Mouse (Mus musculus): Measurements from ENCODE around the gene Chrna10. TPM values are rescaled to one million over a fixed set of nuclear protein-coding genes. Genes with fewer than 3 reads are reported as not detected.
A peak's percentile ranks its signal among the peaks of the same experiment; 100 is the strongest.

Gene Chrna10
- polyA plus RNA-seq (2014; fragmentation: Nextera tagmentation; extraction: Ambion mirVana), result 0.27 TPM in 1 of 2 replicates, not detected in the other

DNA sequence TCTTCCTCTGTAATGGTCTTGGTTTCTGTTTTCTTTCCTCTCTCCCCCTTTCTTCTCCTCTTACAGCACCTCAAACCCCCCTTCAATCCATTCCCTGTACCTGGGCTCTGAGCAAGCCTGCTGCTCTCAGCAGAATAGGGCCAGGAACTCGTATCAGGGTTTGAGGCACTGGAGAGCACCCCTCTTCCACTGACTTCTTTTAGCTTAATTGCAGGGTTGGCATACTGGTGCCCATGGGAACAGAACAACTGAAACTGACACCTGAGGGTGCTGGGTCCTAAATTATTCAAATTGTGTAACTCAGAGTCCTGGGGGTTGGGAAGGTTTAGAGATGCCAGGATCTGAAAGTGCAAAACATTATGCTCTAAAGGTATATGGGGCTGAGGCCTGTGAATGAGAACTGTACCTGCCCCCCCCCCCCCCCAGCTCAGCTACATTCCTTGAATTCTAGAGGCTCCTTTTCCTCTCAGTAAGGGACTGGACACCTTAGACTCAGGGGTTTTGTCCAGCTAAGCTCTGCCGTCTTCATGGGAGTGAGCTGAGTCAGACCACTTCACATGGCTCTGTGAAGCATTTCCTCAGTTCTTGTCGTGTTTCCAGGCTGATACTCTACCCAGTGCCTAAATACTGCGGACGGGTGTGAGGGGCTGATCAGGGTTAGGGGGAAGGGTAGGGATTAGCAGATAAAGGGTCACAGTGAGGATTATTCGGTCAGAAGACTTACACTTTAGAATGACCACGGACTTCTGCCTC, at the start of gene Chrna10:
TSS of gene Chrna10 (minus strand) at position 250 of the 753 bp plus-strand sequence.
- no peaks in the 10 kb centered on the region for H3K9me3 ChIP-seq (ENCODE audit: control insufficient read depth, low read length)
- no peaks in the 10 kb centered on the region for H3K4me1 ChIP-seq (replicated peaks; ENCODE audit: control insufficient read depth, insufficient read depth, low read length)
- no peak within 1 kb of the TSS for H3K4me2 ChIP-seq (replicated peaks)
- no peak for DNase-seq (ENCODE audit: low spot score)
- peaks cover 37% of the 10 kb centered on the region for H3K36me3 ChIP-seq (replicated peaks; ENCODE audit: control insufficient read depth, insufficient read depth)
- no peaks in the 10 kb centered on the region for H3K27me3 ChIP-seq (ENCODE audit: control insufficient read depth, insufficient read depth, low read length)
- WGBS, result 56% methylated on average over 7 of the region's 7 CpGs
- peak; percentile 27; the same call in 1 of the 2 replicates for ATAC-seq (ENCODE audit: low FRiP score)
- H3K9ac ChIP-seq, result no peak within 1 kb of the TSS
- H3K27ac ChIP-seq, result no peak within 1 kb of the TSS
- H3K4me3 ChIP-seq (replicated peaks; ENCODE audit: low read length), result no peak within 1 kb of the TSS

DNA sequence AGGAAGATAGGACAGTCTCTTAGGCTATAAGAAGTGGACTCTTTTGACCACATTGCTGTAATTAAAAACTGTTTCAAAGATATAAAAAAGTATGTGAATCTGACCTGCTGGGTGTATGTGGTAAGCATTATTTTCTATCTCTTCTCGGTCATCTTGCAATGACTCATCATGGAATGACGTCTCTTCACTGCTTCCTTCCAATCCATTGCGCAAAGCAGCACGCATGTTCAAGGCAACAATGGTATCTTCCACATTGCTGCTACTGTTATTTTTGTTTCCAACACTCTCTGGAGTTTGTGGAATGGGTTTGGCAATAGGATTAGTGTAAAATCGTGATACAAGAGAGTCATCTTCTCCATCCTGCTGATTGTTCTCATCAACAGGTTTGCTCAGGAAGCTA, 37.1 kb upstream of the Chrna10 start:
- Histone ChIP-seq H3K4me1 (replicated peaks; ENCODE audit: control insufficient read depth, insufficient read depth, low read length) (no peaks in the 10 kb centered on the region), H3K27me3 (ENCODE audit: control insufficient read depth, insufficient read depth, low read length) (no peaks in the 10 kb centered on the region), H3K9me3 (ENCODE audit: control insufficient read depth, low read length) (no peaks in the 10 kb centered on the region), H3K9ac (no peak overlapping the region), H3K4me3 (replicated peaks; ENCODE audit: low read length) (no peak overlapping the region), H3K27ac (no peak overlapping the region), H3K36me3 (replicated peaks; ENCODE audit: control insufficient read depth, insufficient read depth) (peaks cover 87% of the 10 kb centered on the region), H3K4me2 (replicated peaks) (no peak overlapping the region)
- 98% methylated on average over 5 of the region's 5 CpGs for WGBS
- DNase-seq (ENCODE audit: low spot score) (no peak), ATAC-seq (ENCODE audit: low FRiP score) (no peak)

DNA sequence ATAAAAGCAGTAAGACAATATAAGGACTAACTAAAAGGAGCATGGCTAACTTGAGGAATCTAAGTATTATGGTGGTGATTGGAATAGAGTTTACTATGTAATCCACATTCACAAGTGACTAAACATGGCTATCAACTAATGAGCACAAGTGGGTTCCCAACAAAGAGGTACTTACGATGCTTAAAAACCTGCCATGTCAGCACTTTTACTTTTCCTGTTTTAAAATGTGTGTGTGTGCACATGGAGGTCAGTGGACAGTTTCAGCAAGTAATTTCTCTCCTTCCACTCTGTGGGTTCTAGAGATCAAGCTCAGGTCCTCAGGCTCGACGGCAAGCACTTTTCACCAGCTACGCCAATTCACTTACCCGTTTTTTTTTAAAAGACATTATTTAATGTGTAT, 21.3 kb upstream of the Chrna10 start:
- no peaks in the 10 kb centered on the region for H3K9me3 ChIP-seq (ENCODE audit: control insufficient read depth, low read length)
- no peak overlapping the region for H3K27ac ChIP-seq
- DNase-seq (ENCODE audit: low spot score), result no peak
- no peak for ATAC-seq (ENCODE audit: low FRiP score)
- 98% methylated on average over 5 of the region's 5 CpGs for WGBS
- H3K4me3 ChIP-seq (replicated peaks; ENCODE audit: low read length), result no peak overlapping the region
- peaks cover 87% of the 10 kb centered on the region for H3K36me3 ChIP-seq (replicated peaks; ENCODE audit: control insufficient read depth, insufficient read depth)
- H3K4me2 ChIP-seq (replicated peaks), result no peak overlapping the region
- no peaks in the 10 kb centered on the region for H3K27me3 ChIP-seq (ENCODE audit: control insufficient read depth, insufficient read depth, low read length)
- H3K4me1 ChIP-seq (replicated peaks; ENCODE audit: control insufficient read depth, insufficient read depth, low read length), result no peaks in the 10 kb centered on the region
- H3K9ac ChIP-seq, result no peak overlapping the region

DNA sequence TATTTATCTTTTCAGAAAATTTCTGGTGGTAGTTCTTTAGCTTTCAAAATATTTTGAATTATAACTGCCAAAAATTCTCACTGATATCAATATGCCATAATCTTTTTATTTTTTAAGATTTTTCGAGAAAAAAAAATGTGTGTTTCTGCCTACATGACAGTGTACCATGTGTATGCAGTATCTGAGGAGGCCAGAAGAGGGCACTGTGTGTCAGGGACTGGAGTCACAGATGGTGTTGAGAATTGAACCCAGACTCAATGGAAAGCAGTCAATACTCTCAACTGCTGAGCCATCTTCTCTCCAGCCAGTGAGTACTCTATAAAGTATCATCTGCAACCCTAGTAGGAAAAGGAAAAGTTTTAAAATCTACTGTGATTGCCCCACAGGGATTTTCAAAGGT, 20.8 kb upstream of the Chrna10 start:
- no peak overlapping the region for H3K9ac ChIP-seq
- peaks cover 89% of the 10 kb centered on the region for H3K36me3 ChIP-seq (replicated peaks; ENCODE audit: control insufficient read depth, insufficient read depth)
- no peak overlapping the region for H3K27ac ChIP-seq
- H3K27me3 ChIP-seq (ENCODE audit: control insufficient read depth, insufficient read depth, low read length), result no peaks in the 10 kb centered on the region
- 91% methylated on average over 1 of the region's 1 CpGs for WGBS
- no peak for ATAC-seq (ENCODE audit: low FRiP score)
- H3K9me3 ChIP-seq (ENCODE audit: control insufficient read depth, low read length), result no peaks in the 10 kb centered on the region
- DNase-seq (ENCODE audit: low spot score), result no peak
- H3K4me2 ChIP-seq (replicated peaks), result no peak overlapping the region
- H3K4me3 ChIP-seq (replicated peaks; ENCODE audit: low read length), result no peak overlapping the region
- no peaks in the 10 kb centered on the region for H3K4me1 ChIP-seq (replicated peaks; ENCODE audit: control insufficient read depth, insufficient read depth, low read length)

DNA sequence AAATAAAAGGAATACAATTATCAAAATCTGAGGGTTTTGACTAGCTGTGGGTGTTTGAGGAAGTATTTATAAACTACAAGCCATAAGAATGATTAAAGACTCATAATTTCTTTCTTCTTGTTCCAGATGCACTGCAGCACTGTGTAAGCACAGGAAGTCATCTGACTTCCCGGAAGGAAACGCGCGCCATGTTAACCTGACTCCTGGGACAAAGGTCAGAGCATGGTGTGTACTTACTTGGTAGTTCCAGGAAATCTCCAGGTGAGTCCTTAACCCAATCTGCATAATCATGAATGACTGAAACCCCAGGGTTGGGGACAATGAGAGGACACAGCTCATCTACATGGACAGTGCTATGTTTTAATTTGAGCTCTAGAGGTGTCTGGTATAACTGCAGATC, 15.8 kb upstream of the Chrna10 start:
- H3K36me3 ChIP-seq (replicated peaks; ENCODE audit: control insufficient read depth, insufficient read depth), result peaks cover 92% of the 10 kb centered on the region
- WGBS, result 95% methylated on average over 4 of the region's 4 CpGs
- H3K4me1 ChIP-seq (replicated peaks; ENCODE audit: control insufficient read depth, insufficient read depth, low read length), result no peaks in the 10 kb centered on the region
- H3K27me3 ChIP-seq (ENCODE audit: control insufficient read depth, insufficient read depth, low read length), result no peaks in the 10 kb centered on the region
- no peaks in the 10 kb centered on the region for H3K9me3 ChIP-seq (ENCODE audit: control insufficient read depth, low read length)
- H3K27ac ChIP-seq, result no peak overlapping the region
- ATAC-seq (ENCODE audit: low FRiP score) (no peak), DNase-seq (ENCODE audit: low spot score) (no peak)
- no peak overlapping the region for H3K9ac ChIP-seq
- H3K4me2 ChIP-seq (replicated peaks), result no peak overlapping the region
- H3K4me3 ChIP-seq (replicated peaks; ENCODE audit: low read length), result no peak overlapping the region

DNA sequence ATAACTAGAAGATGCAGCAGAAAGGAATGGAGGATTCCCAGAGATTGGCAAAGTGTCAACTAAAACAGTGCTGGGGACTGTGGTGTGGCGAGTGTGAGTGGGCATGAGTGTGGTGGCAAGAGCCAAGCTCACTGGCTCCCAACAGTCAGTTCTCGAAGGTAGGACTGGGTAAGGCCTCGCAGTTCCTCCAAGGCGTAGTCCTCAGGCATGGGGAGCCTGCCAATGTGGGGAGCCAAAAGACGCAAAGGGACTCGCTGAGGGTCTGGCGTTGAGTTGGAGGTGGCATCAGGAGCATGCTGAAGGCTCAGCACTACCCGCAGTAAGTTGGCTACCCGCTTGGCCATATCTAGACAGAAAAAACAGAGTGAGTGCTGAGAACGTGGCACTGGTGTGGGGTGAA, 3.7 kb upstream of the Chrna10 start:
- 98% methylated on average over 10 of the region's 10 CpGs for WGBS
- no peak for ATAC-seq (ENCODE audit: low FRiP score)
- H3K4me2 ChIP-seq (replicated peaks), result no peak overlapping the region
- no peak for DNase-seq (ENCODE audit: low spot score)
- peaks cover 72% of the 10 kb centered on the region for H3K36me3 ChIP-seq (replicated peaks; ENCODE audit: control insufficient read depth, insufficient read depth)
- H3K4me3 ChIP-seq (replicated peaks; ENCODE audit: low read length), result no peak overlapping the region
- no peaks in the 10 kb centered on the region for H3K4me1 ChIP-seq (replicated peaks; ENCODE audit: control insufficient read depth, insufficient read depth, low read length)
- no peaks in the 10 kb centered on the region for H3K27me3 ChIP-seq (ENCODE audit: control insufficient read depth, insufficient read depth, low read length)
- H3K9ac ChIP-seq, result no peak overlapping the region
- no peak overlapping the region for H3K27ac ChIP-seq
- no peaks in the 10 kb centered on the region for H3K9me3 ChIP-seq (ENCODE audit: control insufficient read depth, low read length)

DNA sequence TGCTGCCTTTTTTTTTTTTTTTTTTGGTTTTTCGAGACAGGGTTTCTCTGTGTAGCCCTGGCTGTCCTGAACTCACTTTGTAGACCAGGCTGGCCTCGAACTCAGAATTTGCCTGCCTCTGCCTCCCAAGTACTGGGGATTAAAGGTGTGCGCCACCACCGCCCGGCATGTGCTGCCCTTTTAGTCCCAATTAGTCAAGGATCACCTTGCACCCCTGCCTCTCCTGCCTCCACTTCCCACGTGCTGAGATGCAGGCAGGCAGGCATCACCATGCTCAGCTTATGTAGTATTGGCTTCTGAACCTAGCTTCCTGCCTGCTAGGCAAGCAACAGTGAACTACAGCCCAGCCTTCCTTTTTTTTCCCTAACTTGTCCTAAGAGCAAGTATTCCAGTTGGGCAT, 754 bp upstream of the Chrna10 start:
- Histone ChIP-seq H3K4me2 (replicated peaks) (no peak overlapping the region), H3K27ac (no peak overlapping the region), H3K4me1 (replicated peaks; ENCODE audit: control insufficient read depth, insufficient read depth, low read length) (no peaks in the 10 kb centered on the region), H3K36me3 (replicated peaks; ENCODE audit: control insufficient read depth, insufficient read depth) (peaks cover 43% of the 10 kb centered on the region), H3K27me3 (ENCODE audit: control insufficient read depth, insufficient read depth, low read length) (no peaks in the 10 kb centered on the region), H3K9ac (no peak overlapping the region), H3K4me3 (replicated peaks; ENCODE audit: low read length) (no peak overlapping the region), H3K9me3 (ENCODE audit: control insufficient read depth, low read length) (no peaks in the 10 kb centered on the region)
- WGBS, result 70% methylated on average over 6 of the region's 6 CpGs
- no peak for DNase-seq (ENCODE audit: low spot score)
- ATAC-seq (ENCODE audit: low FRiP score), result no peak

DNA sequence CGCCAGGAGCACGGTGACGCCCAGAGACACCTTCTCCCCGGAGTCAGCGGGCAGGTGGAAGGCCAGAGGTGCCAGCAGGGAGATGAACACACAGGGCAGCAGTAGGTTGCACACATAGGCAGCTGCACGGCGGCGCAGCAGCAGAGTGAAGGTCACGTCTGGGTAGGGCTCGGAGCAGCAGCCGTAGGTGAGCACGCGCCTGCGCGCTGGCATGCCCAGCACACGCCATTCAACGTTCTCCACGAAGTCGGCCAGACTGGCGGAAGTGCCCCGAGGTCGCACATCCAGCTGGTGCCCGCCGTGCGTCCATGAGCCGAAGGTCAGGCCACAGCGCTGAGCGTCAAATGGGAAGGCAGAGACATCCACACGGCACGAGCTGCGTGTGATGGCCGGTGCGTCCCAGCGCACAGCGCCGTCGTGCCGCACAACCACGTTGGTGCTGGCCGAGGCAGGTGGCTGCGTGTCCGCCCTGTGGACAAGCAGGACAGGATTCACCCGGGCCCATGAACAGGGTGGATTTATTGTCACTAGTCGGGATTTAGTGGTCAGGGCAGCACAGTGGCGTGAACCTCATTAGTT, 3.4 kb downstream of the Chrna10 start:
- no peaks in the 10 kb centered on the region for H3K9me3 ChIP-seq (ENCODE audit: control insufficient read depth, low read length)
- WGBS, result 78% methylated on average over 45 of the region's 45 CpGs
- H3K36me3 ChIP-seq (replicated peaks; ENCODE audit: control insufficient read depth, insufficient read depth), result peaks cover 2% of the 10 kb centered on the region; the same call in 1 of the 2 replicates
- no peak overlapping the region for H3K4me2 ChIP-seq (replicated peaks)
- H3K9ac ChIP-seq, result no peak overlapping the region
- H3K27me3 ChIP-seq (ENCODE audit: control insufficient read depth, insufficient read depth, low read length), result no peaks in the 10 kb centered on the region
- H3K4me3 ChIP-seq (replicated peaks; ENCODE audit: low read length), result no peak overlapping the region
- H3K4me1 ChIP-seq (replicated peaks; ENCODE audit: control insufficient read depth, insufficient read depth, low read length), result no peaks in the 10 kb centered on the region
- DNase-seq (ENCODE audit: low spot score) (no peak), ATAC-seq (ENCODE audit: low FRiP score) (no peak)
- H3K27ac ChIP-seq, result no peak overlapping the region

DNA sequence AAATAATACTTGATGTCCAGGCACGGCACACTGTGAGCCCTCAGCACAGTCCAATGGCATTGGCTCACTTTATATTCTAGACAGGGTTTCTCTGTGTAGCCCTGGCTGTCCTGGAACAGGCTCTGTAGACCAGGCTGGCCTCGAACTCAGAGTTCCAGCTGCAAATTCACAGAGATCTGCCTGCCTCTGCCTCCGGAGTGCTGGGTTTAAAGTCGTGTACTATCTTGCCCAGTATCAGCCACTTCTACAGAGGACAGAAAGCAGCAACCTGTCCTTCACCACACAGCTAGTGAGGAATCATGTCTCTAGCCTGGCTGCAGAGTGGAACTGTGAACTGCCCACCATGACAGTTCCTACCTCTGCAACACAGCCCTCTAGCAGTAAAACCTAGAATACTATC, 6.9 kb downstream of the Chrna10 start:
- no peak overlapping the region for H3K4me2 ChIP-seq (replicated peaks)
- H3K9me3 ChIP-seq (ENCODE audit: control insufficient read depth, low read length), result no peaks in the 10 kb centered on the region
- no peak overlapping the region for H3K9ac ChIP-seq
- no peaks in the 10 kb centered on the region for H3K27me3 ChIP-seq (ENCODE audit: control insufficient read depth, insufficient read depth, low read length)
- H3K27ac ChIP-seq, result no peak overlapping the region
- ATAC-seq (ENCODE audit: low FRiP score) (no peak), DNase-seq (ENCODE audit: low spot score) (no peak)
- 86% methylated on average over 4 of the region's 4 CpGs for WGBS
- no peak overlapping the region for H3K4me3 ChIP-seq (replicated peaks; ENCODE audit: low read length)
- H3K36me3 ChIP-seq (replicated peaks; ENCODE audit: control insufficient read depth, insufficient read depth), result no peaks in the 10 kb centered on the region
- H3K4me1 ChIP-seq (replicated peaks; ENCODE audit: control insufficient read depth, insufficient read depth, low read length), result no peaks in the 10 kb centered on the region

Measured in hindbrain, embryonic 14.5 days (tissue).